Mouse (Mus musculus) lung, embryonic 15.5 days (tissue): ENCODE data around the gene Tiam1. TPM values are rescaled to one million over a fixed set of nuclear protein-coding genes. Genes with fewer than 3 reads are reported as not detected.

Source experiments
- ATAC-seq: fragments of 200-750 bp; cut with Nextera tagmentation; 2 replicates; pipeline ENCODE4 v1.8.0; 2017; ENCODE audit warnings: moderate number of reproducible peaks, borderline replicate concordance; ENCODE audit not compliant: low FRiP score, low TSS enrichment; ENCODE audit errors: extremely low read depth
- H3K27ac ChIP-seq: fragments of 300-500 bp; sonication (generic); 2 replicates; pipeline ENCODE4 v1.5.1; 2015; ENCODE audit warnings: moderate library complexity, mild to moderate bottlenecking, inconsistent platforms
- H3K27me3 ChIP-seq: fragments of 300-500 bp; sonication (generic); 2 replicates; pipeline ENCODE4 v1.6.1; 2015; ENCODE audit warnings: inconsistent platforms
- H3K36me3 ChIP-seq: fragments of 300-500 bp; sonication (generic); 2 replicates; pipeline ENCODE4 v1.6.1; 2015; ENCODE audit warnings: inconsistent platforms
- H3K4me1 ChIP-seq: fragments of 300-500 bp; sonication (generic); 2 replicates; pipeline ENCODE4 v1.6.1; 2015; ENCODE audit warnings: inconsistent platforms
- H3K4me2 ChIP-seq: fragments of 300-500 bp; sonication (generic); 2 replicates; pipeline ENCODE4 v1.6.1; 2015; ENCODE audit warnings: inconsistent platforms, mild to moderate bottlenecking, moderate library complexity
- H3K4me3 ChIP-seq: fragments of 300-500 bp; sonication (generic); 2 replicates; pipeline ENCODE4 v1.5.1; 2015; ENCODE audit warnings: mild to moderate bottlenecking, inconsistent platforms
- H3K9ac ChIP-seq: fragments of 300-500 bp; sonication (generic); 2 replicates; pipeline ENCODE4 v1.6.1; 2015; ENCODE audit warnings: inconsistent platforms
- H3K9me3 ChIP-seq: fragments of 300-500 bp; sonication (generic); 2 replicates; pipeline ENCODE4 v1.6.1; 2016; ENCODE audit warnings: inconsistent platforms
- WGBS: fragments of 180-500 bp; shearing (Covaris S2); methylation state at CpG from one replicate; pipeline ENCODE4 v1.1.7; 2015; 5-methylcytosine and 5-hydroxymethylcytosine counted together
- polyA plus RNA-seq: library from polyadenylated mRNA; unstranded; fragments of >200 nt; fragmentation: Nextera tagmentation; extraction: Ambion mirVana; gene quantifications from 2 replicates; pipeline ENCODE4 v1.2.1, GENCODE M21; 2015

Gene Tiam1
- polyA plus RNA-seq, 1 experiment from 2014 or later, result 10.8 TPM

DNA sequence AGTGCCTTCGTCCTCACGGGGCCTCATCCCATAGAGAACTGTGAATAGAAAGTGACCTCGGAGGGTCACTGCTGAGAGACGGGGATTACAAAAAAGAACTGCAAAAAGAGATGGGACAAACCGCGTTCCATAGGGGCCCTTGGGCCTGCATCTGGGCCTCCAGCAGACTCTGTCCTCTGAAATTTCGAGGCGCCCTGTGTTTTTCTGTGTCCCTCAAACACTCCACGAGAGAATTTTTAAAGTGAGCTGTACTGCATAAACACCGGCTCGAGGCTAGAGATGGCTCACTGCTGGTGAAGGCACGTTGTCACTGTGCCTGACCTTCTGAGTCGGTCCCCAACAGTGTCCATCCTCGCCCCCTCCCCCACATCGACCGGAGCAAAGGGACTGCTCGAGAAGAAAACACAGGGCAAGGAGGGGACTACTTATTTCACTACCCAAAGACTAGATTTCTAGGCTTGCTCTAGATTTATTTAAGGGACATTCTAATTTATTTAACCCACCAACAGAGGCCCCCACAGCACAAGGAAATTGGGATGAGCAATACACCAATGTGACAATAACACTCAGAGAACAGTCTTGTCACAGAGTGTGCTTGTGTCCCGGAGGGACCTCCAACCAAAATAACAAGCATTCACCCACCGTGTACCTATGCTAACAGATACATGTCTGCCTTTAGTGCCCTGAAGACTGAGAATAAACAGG, 200.2 kb downstream of the Tiam1 start:
- no peak overlapping the region for H3K27ac ChIP-seq
- peaks cover 10% of the 10 kb centered on the region; the same call in 1 of the 2 replicates for H3K27me3 ChIP-seq
- H3K4me2 ChIP-seq, result peak overlapping the region; percentile 16; the same call in 1 of the 2 replicates
- H3K36me3 ChIP-seq, result no peaks in the 10 kb centered on the region
- H3K9me3 ChIP-seq, result no peaks in the 10 kb centered on the region; the same call in 1 of the 2 replicates
- ATAC-seq, result no peak
- no peak overlapping the region for H3K4me3 ChIP-seq
- no peak overlapping the region for H3K9ac ChIP-seq
- H3K4me1 ChIP-seq, result 0 out of 2 replicates have a peak, but pooled peaks cover 9% of the 10 kb centered on the region
- 38% methylated on average over 19 of the region's 19 CpGs for WGBS

- WGBS, result 93% methylated on average over 8 of the region's 8 CpGs
Measured at GRCm38 (mm10) chr16:89940696-89941095, 202.9 kb downstream of the Tiam1 start.

GRCm38 (mm10) chr16:89938277-89938676, 205.3 kb downstream of the Tiam1 start:
- WGBS, result 60% methylated on average over 7 of the region's 7 CpGs
- Histone ChIP-seq H3K9ac (no peak overlapping the region), H3K4me1 (peaks cover 6% of the 10 kb centered on the region; the same call in 1 of the 2 replicates), H3K4me2 (no peak overlapping the region), H3K27ac (no peak overlapping the region), H3K4me3 (no peak overlapping the region), H3K27me3 (no peaks in the 10 kb centered on the region), H3K9me3 (no peaks in the 10 kb centered on the region; the same call in 1 of the 2 replicates), H3K36me3 (no peaks in the 10 kb centered on the region)
- no peak for ATAC-seq

More at GRCm38 (mm10) chr16:89940696-89941095, 202.9 kb downstream of the Tiam1 start:
- no peak overlapping the region for H3K9ac ChIP-seq
- H3K36me3 ChIP-seq, result no peaks in the 10 kb centered on the region
- H3K4me2 ChIP-seq, result no peak overlapping the region
- ATAC-seq, result no peak
- peaks cover 10% of the 10 kb centered on the region; the same call in 1 of the 2 replicates for H3K27me3 ChIP-seq
- H3K4me3 ChIP-seq, result no peak overlapping the region
- no peak overlapping the region for H3K27ac ChIP-seq
- H3K4me1 ChIP-seq, result 0 out of 2 replicates have a peak, but pooled peaks cover 12% of the 10 kb centered on the region
- H3K9me3 ChIP-seq, result no peaks in the 10 kb centered on the region; the same call in 1 of the 2 replicates

DNA sequence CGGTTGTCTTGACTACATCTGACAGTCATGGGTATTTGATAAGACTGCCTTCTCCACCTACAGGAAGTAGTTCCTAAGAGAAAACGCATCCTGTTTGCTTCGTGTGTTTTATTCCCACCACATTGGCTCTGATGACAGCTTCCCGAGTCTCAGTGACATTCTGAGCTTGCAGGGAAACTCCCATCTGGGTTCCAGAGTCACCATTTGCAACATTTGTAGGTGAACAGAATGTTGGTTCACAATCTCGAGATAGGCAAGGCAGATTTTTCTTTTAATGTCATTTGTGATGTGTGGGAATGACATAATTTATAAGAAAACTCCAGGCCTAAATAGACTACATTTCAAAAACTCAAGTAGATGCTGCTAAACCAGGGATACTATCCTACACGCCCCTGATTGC, 207.0 kb downstream of the Tiam1 start:
- Histone ChIP-seq H3K36me3 (no peaks in the 10 kb centered on the region), H3K4me2 (no peak overlapping the region), H3K9me3 (no peaks in the 10 kb centered on the region; the same call in 1 of the 2 replicates), H3K4me3 (no peak overlapping the region), H3K27ac (no peak overlapping the region), H3K27me3 (no peaks in the 10 kb centered on the region), H3K9ac (no peak overlapping the region), H3K4me1 (peaks cover 6% of the 10 kb centered on the region; the same call in 1 of the 2 replicates)
- 64% methylated on average over 6 of the region's 6 CpGs for whole genome bisulfite sequencing
- no peak for ATAC-seq

DNA sequence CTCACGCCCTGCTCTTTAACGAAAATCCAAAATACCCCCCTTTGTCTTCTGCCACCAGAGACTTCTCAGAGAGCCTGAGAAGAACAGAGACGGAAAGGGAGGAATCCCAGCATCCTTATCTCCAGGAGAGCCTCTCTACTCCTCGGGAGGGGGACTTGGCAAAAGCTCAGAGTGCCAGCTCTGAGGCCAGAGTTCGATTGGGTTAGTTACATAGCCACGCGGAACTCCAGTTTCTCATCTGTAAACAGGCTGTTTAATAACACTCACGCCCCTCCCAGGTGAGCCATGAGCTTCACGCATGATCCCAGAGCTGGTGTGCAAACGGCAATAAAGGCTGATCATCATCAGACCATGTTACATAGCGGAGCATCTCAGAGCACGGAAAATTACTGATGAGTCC, 208.2 kb downstream of the Tiam1 start:
- H3K27me3 ChIP-seq, result no peaks in the 10 kb centered on the region
- whole genome bisulfite sequencing, result 39% methylated on average over 12 of the region's 12 CpGs
- H3K4me1 ChIP-seq, result peaks cover 6% of the 10 kb centered on the region; the same call in 1 of the 2 replicates

GRCm38 (mm10) chr16:89934616-89935015, 209.0 kb downstream of the Tiam1 start:
- Histone ChIP-seq H3K27ac (no peak overlapping the region), H3K9me3 (no peaks in the 10 kb centered on the region), H3K27me3 (no peaks in the 10 kb centered on the region), H3K36me3 (no peaks in the 10 kb centered on the region), H3K4me2 (no peak overlapping the region), H3K9ac (no peak overlapping the region), H3K4me3 (no peak overlapping the region), H3K4me1 (peaks cover 6% of the 10 kb centered on the region; the same call in 1 of the 2 replicates)
- WGBS, result 25% methylated on average over 10 of the region's 10 CpGs
- no peak for ATAC-seq

More for the DNA sequence above, 208.2 kb downstream of the Tiam1 start:
- no peak overlapping the region for H3K9ac ChIP-seq
- no peak overlapping the region for H3K4me2 ChIP-seq
- no peaks in the 10 kb centered on the region for H3K9me3 ChIP-seq
- H3K27ac ChIP-seq, result no peak overlapping the region
- ATAC-seq, result no peak
- no peak overlapping the region for H3K4me3 ChIP-seq
- H3K36me3 ChIP-seq, result no peaks in the 10 kb centered on the region

GRCm38 (mm10) chr16:89933976-89934375, 209.6 kb downstream of the Tiam1 start:
- no peak overlapping the region for H3K9ac ChIP-seq
- no peak overlapping the region for H3K4me2 ChIP-seq
- no peak overlapping the region for H3K4me3 ChIP-seq
- ATAC-seq, result no peak
- peaks cover 6% of the 10 kb centered on the region; the same call in 1 of the 2 replicates for H3K4me1 ChIP-seq
- H3K36me3 ChIP-seq, result no peaks in the 10 kb centered on the region
- H3K9me3 ChIP-seq, result no peaks in the 10 kb centered on the region
- no peaks in the 10 kb centered on the region for H3K27me3 ChIP-seq
- H3K27ac ChIP-seq, result no peak overlapping the region
- 54% methylated on average over 7 of the region's 7 CpGs for WGBS

- no peaks in the 10 kb centered on the region for H3K36me3 ChIP-seq
- no peak overlapping the region for H3K4me3 ChIP-seq
Measured at GRCm38 (mm10) chr16:89928611-89929010, 215.0 kb downstream of the Tiam1 start.

DNA sequence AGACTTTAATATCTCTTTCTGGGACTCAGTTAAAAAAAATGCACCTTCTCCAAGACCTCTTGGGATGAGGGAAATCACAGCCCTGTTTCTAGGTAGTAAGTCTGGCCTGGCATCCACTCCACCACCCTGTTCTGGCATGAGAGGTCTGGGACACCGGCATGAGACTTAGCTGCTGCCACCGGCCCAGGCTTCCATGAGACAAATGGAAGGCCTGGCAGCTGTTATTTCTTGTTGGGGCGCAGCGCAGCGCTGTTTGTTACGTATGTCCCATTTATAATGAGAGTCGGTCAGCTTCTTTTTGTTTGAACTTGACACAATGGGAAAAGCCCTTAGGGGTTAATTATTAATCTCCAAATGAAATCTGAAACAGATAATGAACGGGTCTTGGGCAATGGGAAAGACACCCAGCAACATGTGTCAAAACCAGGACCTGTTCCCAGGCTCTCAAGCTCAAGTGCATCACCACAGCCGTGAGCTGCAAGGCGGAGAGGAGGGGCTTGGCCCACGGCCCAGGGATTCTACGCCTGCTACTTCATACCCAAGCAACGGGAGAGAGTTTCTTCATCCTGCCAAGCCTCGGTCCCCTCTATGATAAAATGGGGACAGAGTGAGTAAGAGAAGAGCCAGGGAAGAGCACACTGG, 219.2 kb downstream of the Tiam1 start:
- Histone ChIP-seq H3K36me3 (no peaks in the 10 kb centered on the region), H3K27ac (no peak overlapping the region), H3K4me3 (no peak overlapping the region), H3K4me1 (peaks cover 10% of the 10 kb centered on the region), H3K9ac (no peak overlapping the region), H3K27me3 (no peaks in the 10 kb centered on the region; the same call in 1 of the 2 replicates), H3K4me2 (peak overlapping the region; percentile 18; the same call in 1 of the 2 replicates), H3K9me3 (no peaks in the 10 kb centered on the region)
- 39% methylated on average over 14 of the region's 14 CpGs for WGBS
- peak; percentile 64; the same call in 1 of the 2 replicates for ATAC-seq

More at GRCm38 (mm10) chr16:89928611-89929010, 215.0 kb downstream of the Tiam1 start:
- Histone ChIP-seq H3K9ac (no peak overlapping the region), H3K4me1 (peaks cover 10% of the 10 kb centered on the region), H3K4me2 (no peak overlapping the region), H3K27me3 (no peaks in the 10 kb centered on the region), H3K27ac (no peak overlapping the region), H3K9me3 (no peaks in the 10 kb centered on the region)
- WGBS, result 56% methylated on average over 7 of the region's 7 CpGs
- no peak for ATAC-seq

DNA sequence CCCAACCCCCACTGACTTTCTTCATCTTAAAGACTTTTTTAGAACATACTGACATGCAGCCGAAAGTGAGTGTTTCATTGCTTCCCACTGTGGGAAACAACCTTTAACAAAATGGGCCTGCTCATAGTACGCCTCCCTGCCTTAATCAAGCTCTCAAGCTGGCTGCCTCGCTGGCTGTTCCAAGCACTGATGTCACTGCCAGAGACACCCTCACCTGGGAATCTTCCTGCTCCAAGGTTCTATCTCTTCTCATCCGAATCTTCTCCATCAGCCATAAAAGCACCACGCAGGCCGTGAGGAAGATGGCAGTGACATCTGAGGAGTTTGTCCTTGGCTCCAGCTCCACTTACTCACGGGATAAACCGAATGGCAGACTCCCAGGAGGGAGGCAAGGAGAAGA, 220.3 kb downstream of the Tiam1 start:
- no peaks in the 10 kb centered on the region for H3K36me3 ChIP-seq
- no peak overlapping the region for H3K27ac ChIP-seq
- 79% methylated on average over 8 of the region's 8 CpGs for WGBS
- ATAC-seq, result no peak
- no peak overlapping the region for H3K9ac ChIP-seq
- H3K9me3 ChIP-seq, result no peaks in the 10 kb centered on the region
- no peak overlapping the region for H3K4me3 ChIP-seq
- peaks cover 7% of the 10 kb centered on the region for H3K27me3 ChIP-seq
- H3K4me2 ChIP-seq, result no peak overlapping the region
- peaks cover 10% of the 10 kb centered on the region for H3K4me1 ChIP-seq

- Histone ChIP-seq H3K4me2 (no peak overlapping the region), H3K27ac (no peak overlapping the region), H3K27me3 (peaks cover 7% of the 10 kb centered on the region), H3K4me1 (peaks cover 10% of the 10 kb centered on the region), H3K36me3 (no peaks in the 10 kb centered on the region), H3K9ac (no peak overlapping the region), H3K4me3 (no peak overlapping the region), H3K9me3 (no peaks in the 10 kb centered on the region)
- WGBS, result 83% methylated on average over 8 of the region's 8 CpGs
- no peak for ATAC-seq
Measured at GRCm38 (mm10) chr16:89922458-89922857, 221.1 kb downstream of the Tiam1 start.

DNA sequence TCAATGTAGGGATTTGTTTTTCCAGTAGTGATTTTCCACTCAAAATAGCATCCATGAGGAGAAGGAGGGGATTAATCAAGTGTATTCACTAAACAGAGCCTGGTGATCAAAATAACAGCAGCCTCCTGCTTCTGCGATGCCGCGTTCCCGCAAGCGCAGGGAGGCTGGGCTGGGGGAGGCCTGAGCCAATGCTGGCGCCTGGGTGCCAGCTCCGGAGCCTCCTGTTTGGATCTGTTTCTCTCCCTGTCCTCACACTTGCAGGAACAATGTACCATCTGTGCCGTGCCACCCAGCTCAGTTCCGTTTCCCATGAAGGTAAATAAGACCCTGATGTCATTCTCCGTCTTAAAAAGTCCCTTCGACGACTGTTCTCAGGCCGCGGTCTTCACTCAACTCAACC, 222.2 kb downstream of the Tiam1 start:
- H3K27ac ChIP-seq, result no peak overlapping the region
- no peak overlapping the region for H3K4me2 ChIP-seq
- ATAC-seq, result no peak
- H3K36me3 ChIP-seq, result no peaks in the 10 kb centered on the region
- 86% methylated on average over 14 of the region's 14 CpGs for WGBS
- no peaks in the 10 kb centered on the region for H3K9me3 ChIP-seq
- H3K4me3 ChIP-seq, result no peak overlapping the region
- peaks cover 10% of the 10 kb centered on the region for H3K4me1 ChIP-seq
- H3K27me3 ChIP-seq, result peaks cover 11% of the 10 kb centered on the region
- no peak overlapping the region for H3K9ac ChIP-seq
